Mouse (Mus musculus): Measurements from ENCODE around the gene Myl4. TPM values are rescaled to one million over a fixed set of nuclear protein-coding genes. Genes with fewer than 3 reads are reported as not detected.

Gene Myl4
- total RNA-seq, 2 experiments from 2014 or later, result 0.68 to 5.9 TPM

DNA sequence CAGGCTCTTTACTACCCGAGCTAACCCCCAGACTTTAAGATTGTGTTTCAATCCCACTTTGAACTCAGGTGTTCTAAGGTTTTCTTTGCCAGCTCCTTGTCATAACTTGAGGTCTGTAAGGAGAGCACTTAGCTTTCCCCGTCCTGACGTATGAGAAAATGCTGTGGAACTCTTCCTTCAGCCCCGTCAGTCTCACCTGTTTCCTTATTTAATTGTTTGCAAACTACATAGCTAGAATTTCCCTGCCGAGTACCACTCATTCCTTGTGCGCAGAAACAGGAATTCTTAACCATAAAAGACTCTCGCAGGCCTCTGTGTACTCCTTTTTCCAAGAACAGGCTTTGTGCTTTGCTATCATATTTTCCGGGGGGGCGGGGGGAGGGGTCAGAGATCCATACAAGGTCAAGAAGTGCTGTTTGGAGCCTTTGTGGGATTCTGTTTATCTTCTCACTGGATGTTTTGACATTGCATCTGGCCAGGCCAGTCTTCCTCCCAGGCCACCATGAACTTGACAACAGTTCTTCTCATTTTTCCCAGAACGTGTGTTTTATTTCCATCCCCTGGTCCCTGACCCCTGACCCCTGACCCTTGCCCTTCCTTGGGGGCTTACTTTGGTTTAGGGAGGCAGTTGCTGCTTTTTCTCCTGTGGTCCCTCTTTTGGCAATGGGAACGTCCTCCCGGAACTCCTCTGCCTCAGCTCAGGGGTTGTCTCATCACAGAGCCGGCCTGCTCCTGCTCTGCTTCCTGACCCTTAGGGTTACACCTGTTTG lies 41.8 kb downstream of the Myl4 start:
- ATAC-seq (replicated peaks; ENCODE audit: low FRiP score, poor library complexity, severe bottlenecking), result no peak

DNA sequence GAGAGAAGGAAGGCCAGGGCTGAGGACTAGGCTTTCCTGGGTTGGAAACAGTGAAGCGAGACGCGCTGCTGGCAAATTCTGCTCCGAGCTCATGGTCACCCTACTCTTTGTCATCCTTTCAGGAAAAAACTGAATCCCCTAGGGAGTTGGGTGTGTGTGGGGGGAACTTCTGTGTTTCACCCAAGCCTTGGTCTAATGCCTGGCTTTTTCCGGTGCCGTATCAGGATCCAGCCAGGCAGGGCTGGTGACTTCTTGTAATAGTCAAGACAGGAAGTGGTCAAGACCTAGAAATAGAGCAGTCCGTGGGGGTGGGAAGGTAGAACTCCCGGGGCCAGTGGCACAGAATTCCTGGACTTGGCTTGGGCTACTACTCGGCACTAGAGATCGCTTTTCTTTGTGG lies 45.9 kb downstream of the Myl4 start:
- ATAC-seq (replicated peaks; ENCODE audit: low FRiP score, poor library complexity, severe bottlenecking), result no peak

DNA sequence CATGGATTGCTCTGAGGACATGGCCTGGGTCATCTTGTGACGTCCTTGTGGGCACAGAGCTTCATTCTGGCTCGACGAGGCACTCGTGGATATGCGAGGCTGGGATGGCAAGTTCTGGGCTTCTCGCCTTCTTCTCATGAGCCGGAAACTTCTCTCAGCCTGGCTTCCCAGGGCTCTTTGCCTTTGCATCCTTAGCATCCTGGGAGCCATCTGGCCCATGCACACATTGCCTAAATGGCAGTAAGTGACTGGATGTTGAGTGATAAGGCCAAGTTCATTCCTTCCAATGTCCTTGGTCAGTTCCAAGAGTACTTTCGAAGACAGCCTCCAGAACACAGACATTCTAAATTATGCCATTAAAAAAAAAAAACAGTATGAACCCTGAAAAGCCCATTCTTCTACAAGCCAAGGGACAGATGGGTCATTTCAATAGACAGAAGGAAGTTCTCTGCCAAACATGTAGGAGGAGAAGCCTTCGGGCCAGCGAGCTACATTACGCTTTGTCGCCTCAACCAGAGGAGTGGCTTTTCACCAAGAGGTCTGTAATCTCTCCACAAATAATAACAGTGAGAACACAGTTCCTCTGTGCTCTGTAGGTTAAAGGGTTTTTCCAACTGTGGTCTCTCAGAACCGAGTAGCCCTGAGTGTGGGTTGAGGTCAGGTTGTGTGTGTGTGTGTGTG lies 48.9 kb downstream of the Myl4 start:
- ATAC-seq (replicated peaks; ENCODE audit: low FRiP score, poor library complexity, severe bottlenecking), result no peak

DNA sequence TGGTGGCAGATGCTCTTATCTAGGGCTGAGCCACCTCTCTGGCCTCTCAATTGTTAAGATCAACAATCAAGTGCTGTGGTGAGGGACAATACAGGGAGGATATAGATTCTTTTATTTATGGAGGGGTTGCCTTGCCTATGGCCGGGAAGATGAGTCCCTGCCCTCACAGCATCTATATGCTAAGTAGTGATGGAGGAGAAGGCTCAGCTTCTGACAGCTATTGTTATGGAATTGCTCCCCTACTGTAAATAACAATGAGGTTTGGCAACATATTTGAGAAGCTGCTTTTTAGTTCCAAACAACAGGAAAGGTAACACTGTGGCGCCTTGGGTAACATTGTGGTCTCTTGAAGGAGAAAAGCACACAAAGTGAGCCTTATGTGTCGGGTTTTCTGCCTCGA lies 50.2 kb downstream of the Myl4 start:
- ATAC-seq (replicated peaks; ENCODE audit: low FRiP score, poor library complexity, severe bottlenecking), result no peak

DNA sequence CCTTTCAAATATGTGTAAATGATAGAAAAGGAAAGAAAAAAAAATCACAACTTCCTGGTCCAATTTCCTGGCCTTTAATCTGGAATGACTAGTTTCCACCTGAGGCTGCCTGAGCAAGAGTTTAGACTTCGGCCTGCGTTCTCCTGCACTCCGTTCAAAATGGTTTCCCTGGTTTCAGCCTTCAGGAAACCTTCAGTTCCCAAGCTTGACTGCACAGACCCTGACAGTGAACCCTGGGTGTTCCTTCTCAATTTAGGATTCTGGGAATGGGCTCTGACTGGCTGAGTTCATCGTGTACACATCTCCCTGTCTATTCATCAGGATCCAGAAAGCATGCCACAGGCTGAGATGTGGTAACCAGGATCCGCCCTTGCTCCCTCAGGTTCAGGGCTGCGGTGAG lies 53.7 kb downstream of the Myl4 start:
- ATAC-seq (replicated peaks; ENCODE audit: low FRiP score, poor library complexity, severe bottlenecking), result no peak

DNA sequence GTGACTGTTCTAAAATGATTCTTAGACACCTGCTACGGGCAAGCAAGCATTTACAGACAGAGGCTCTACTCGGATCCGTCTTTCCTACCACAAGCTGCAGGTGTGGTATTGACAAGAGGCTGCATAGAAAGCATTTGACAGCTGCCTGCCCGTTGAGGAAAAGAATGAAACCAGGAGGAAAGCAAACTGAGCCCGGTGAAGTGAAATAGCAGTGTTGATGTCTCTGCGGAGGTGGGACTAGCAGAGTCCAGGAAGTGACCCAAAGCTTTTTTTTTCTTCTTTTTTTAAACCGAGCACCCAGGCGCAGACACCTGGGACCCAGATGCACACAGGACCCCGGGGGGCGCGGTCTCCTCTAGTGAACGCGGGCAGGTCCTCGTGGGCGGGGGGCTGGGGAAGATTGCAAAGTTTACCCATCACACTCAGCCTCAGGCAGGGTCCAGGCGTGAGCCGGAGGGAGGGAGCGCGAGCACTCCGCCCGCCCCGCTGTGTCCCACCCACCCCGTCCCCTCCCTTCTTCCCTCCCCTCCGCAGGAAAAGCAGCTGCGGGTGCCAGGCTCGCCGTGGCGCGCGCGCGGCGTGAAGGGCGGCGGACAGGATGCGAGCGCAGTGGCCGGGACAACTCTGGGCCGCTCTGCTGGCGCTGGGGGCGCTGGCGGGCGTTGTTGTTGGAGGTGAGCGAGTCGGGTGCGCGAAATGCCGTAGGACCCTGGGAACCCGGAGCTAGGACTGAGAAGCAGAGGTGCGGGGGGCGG lies 57.2 kb downstream of the Myl4 start, which contains the start of gene Itgb3:
Gene Itgb3 (plus strand): TSS at position 510 of the 755 bp plus-strand sequence.
- no peak for ATAC-seq (replicated peaks; ENCODE audit: low FRiP score, poor library complexity, severe bottlenecking)

DNA sequence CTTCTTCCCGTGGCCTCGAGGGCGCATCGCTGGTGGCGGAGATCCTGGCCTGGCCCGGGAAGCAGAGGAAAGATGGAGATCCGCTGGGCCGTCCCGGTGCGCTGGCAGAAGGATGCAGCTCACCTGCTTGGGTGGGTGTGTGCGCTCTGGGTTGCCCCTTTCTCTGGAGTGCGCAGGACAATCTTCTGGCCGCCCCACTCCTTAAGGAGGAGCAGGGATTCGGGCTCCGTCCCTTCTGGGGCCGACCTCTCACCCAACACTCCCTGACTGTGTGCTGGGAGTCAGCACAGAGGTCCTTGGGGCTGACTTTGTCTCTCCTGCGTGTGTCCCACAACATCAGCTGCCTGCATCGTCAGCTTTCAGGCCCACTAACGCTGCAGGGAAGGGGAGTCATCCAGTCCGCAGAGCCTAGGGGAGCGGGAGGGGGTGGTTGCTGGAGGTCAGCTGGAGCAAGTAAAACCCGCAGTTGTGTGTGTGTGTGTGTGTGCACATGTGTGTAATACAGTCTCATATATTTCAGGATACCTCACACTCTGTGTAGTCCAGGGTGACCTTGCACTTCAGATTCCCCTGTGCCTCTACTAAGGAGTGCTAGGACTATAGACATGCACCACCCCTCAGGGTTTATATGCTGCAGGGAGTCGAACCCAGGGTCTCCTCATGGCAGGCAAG lies 57.9 kb downstream of the Myl4 start:
- ATAC-seq (replicated peaks; ENCODE audit: low FRiP score, poor library complexity, severe bottlenecking), result no peak

DNA sequence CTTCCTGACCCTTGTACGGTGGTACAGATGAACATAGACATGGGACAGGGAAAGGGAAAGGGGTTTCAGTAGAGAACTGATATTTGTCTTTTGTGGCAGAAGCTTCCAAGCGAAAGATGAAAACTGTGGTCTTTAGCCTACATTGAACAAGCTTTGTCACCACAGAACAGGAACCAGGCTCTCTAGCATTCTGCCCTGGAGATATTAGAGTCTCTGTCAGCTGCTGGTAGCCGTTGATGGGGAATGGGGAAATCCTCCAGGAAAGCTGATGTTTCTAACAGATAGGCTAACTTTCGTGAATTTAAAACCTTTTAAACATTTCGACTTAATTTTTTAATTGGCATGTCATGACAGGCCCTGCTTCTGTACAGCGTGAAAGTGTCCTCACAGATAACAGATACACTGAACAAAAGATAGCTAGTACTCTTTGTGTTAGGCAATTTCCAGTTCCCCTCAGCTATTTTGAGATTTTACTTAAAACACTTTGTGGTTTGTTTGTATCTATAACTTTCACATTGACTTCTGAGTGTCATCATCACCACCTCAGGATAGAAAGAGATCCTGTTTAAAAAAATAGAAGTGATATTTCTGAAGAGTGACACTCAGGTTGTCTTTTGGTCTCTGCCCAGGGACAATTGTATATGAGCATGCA lies 58.7 kb downstream of the Myl4 start:
- no peak for ATAC-seq (replicated peaks; ENCODE audit: low FRiP score, poor library complexity, severe bottlenecking)

DNA sequence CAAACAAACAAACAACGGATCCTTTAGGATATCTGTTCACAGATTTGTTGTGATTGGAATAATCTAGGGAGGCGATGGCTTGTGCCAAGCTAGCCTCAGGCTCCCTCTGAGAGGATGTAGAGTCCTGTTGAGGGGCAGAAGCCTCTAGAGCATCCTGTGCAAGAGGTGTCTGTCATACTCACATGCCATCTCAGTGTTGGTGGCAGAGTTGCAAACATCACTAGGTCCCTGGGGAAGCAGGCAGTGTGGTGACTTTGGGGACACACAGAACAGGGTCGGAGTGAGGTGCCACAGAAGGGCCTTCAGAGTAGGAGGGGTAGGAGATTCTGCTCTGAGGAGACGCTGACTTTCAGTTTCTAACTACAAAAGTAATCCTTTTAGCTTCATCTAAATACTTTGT lies 59.3 kb downstream of the Myl4 start:
- ATAC-seq (replicated peaks; ENCODE audit: low FRiP score, poor library complexity, severe bottlenecking), result no peak

DNA sequence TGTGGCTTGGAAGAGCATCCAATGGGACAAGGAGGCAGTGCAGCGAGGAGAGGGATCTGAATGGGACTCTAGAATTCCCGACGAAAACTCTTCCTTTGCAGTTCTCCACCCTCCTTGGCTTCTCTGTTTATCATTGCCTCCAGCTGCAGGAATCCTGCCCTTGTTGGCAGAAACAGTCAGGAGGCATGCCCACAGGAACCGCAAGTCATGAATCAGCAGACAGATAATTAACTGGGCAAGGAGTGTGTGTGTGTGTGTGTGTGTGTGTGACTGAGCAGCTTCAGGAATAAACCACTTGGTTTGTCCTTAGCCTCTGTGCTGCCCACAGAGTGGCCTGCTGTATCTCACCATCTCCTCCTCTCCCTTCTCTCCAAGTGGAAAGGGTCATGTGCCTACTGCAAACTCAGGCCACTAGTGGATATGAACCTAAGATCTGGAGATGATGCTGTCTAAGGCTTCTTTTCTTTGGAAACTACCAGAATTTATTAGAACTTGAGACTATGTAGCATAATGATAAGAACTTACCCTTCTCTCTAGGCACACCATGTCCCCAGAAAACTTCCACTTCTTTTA lies 61.2 kb downstream of the Myl4 start:
- ATAC-seq (replicated peaks; ENCODE audit: low FRiP score, poor library complexity, severe bottlenecking), result no peak

DNA sequence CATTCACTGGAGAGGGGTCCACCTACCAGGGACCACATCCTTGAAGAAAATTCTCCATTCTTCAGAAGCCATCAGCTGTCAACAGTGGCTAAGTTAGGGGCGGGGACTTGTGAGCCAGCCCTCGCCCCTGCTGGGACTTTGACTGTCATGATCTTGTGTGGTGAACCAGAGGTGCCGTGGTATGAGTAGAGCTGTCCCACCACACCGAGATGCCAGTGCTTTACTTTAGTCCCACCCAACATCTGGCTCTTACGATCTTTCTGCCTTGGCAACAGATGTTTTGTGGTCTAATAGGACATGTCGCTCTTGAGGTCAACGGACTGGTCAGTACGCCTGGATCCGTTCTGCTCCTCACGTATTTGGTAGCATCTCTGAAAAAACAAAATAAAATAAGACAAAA lies 63.1 kb downstream of the Myl4 start:
- ATAC-seq (replicated peaks; ENCODE audit: low FRiP score, poor library complexity, severe bottlenecking), result no peak

DNA sequence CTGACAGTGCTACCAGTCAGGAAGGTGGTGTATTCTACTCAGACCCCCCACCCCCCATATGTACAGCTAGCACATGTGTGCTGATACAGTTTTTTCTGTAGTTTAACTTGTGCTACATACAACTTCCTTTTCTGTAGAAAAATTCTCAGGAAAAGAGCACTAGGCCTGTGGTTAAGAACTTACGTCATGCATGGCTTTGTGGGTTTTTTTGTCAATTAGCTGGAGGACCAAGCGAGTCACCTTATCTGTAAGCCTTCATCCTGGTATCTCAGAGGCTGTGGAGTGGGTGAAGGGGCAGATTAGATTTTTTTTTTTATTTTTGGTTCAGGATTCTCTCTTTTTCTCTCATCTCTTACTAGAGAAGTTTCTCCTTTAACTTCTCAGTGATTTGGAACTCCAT lies 63.7 kb downstream of the Myl4 start:
- ATAC-seq (replicated peaks; ENCODE audit: low FRiP score, poor library complexity, severe bottlenecking), result no peak

DNA sequence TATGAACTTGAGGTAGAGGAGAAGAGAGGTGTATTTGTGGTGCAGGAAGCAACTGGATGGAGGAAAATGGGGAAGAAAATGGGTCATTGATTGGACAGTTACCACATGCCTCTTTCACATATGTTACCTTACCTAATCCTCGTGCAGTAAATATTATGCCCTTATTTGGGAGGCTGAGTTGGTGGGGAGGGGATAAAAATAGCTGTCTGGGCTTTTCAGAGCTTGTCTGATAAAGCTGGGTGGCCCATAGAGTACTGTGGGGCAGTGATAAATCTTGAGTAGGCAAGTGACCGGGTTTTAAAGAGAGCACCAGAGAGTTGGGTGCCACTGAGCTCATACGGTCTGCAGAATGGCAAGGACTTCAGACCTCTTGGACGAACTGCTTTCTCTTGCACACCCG lies 65.7 kb downstream of the Myl4 start:
- ATAC-seq (replicated peaks; ENCODE audit: low FRiP score, poor library complexity, severe bottlenecking), result no peak

DNA sequence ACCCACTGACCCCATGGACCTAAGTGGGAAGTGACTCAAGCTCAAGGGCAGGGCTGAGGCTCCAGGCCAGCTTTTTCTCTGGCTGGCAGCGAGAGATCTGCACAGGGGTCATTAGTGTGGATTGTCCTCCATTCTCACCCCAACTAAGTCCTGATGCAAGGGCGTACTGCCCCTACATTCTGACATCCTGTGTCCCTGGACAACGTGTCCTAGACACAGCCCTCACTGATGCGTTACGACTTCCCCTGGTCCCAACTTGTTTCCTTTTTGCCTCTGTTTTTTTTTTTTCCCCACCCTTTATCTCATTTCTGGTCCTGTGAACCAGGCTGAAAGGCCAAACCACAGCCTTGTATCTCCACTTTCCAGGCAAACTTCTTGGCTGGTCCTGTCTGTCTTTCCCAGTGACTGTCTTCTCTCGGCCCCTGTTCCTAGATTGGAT lies 68.2 kb downstream of the Myl4 start:
- ATAC-seq (replicated peaks; ENCODE audit: low FRiP score, poor library complexity, severe bottlenecking), result no peak

DNA sequence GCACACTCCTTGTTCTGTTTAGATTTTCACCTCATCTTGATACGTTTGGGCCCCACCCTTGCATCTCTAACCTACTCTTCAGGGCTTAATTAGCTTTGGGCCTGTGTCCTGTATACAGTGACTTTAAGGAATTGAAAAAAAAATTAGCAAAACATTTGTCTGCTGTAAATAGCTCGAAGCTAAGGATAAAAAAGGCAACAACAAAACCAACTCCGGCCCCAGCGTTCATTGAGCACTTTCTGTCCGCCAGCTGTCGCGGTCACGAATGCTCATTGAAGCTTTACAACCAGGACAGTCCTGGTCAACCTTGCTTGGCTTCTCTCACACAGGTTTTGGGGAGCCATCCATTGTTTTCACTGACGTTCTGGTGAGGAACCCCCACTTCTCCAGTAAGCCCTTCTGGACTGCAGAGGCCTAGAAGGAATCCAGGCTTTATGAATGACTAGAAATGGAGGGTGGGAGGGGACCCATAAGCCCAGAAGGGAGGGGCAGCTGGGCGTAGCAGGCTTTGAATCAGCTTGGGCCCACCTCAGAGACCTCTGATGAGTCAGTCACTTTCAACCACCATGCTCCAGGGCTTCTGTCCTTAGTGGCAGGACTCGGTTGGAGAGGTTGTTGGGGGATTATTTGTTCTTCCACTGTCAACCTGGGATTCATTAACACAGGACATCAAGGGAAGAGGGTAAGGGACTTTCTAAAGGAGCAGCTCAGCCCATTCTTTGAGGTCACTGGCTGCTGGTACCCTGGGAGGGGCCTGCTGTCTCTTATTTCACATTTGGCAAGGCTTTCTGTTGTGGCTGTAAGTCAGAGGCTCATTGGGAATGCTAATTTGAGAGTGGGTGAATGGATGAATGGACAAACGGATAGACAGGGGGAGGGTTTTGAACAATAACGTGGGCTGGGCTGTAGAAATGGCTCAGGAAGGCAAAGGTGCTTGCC lies 68.9 kb downstream of the Myl4 start:
- no peak for ATAC-seq (replicated peaks; ENCODE audit: low FRiP score, poor library complexity, severe bottlenecking)

DNA sequence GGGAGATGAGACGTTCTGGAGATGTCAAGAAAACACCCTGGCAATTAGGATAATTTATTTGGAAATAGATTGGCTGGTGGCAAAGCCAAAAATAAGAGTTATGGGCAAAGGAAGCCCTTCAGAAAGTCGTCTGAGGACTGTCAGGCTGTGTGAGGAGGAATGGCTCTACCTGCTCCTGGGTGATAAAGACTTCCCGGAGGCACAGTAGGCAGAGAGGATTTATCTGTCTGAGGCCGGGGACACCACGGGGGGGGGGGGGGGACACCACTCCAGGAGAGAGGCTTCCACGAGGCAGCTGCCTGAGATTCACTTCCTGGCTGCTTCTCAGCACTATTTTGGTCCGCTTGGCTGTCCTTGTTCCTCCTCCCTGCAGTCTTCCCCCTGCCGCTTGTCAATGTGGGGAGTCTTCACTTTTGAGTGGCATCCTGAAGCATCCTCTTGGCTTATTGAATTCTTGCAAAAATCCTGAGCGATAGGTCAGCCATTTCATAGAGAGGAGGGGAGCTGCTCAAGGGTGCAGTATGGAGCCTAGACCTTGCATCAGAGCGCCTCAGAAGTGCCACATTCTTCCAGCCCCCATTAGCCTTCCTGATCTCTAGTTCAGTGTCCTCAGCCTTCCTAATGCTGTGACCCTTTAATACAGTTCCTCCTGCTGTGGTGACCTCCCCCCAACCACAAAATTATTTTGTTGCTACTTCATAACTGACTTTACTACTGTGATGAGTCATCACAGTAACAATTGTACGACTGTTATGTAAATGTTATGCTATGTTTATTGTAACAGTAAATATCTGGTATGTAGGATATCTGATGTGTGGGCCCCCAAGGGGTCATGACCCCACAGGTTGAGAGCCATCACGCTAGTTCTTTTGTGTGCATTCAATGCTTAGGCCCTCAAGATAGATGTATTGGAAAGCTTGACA lies 71.8 kb downstream of the Myl4 start:
- ATAC-seq (replicated peaks; ENCODE audit: low FRiP score, poor library complexity, severe bottlenecking), result no peak

DNA sequence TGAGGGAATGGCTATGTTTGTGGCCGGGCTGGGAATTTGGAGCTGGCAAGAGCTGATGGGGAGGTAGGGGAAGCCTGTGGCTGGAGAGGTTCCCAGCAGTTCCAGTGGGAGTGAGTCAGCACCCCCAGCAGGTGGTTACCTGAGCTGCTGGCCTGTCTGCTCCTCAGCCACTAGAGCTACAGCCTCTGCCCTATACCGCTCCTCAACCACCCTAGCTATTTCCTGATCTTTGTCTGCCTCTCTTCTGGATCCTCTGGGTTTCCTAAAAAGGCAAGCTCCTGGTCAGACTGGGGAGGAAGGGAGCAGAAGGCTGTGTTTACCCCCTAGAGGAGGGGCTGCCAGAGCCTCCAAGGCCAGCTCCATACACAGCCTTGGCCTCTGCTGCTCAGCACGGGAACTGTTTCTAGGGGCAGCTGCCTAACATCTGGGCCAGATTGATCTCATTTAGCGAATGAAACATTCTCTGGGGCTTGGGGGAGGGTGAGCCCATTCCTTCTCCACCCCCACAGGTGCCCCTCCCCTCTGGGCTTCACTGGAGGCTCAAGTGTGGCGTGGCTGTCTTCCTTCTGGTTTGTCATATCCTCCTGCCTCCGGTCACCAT lies 74.4 kb downstream of the Myl4 start:
- ATAC-seq (replicated peaks; ENCODE audit: low FRiP score, poor library complexity, severe bottlenecking), result no peak

All from erythroid progenitor cell, adult 5-6 weeks (primary cell).